16 mouse cellular contexts compared by ENCODE assay signal in genomic region chr13:72816856-72817255, GRCm38 (mm10).
DNase-seq lines count a peak whose midpoint lies in the region; ATAC-seq and TF ChIP-seq lines count a peak whose summit lies in the region.
"Had no signal": no experiment of that assay in that cellular context is flagged by ENCODE, and none has a peak within 500 bp of the region (broad histone marks: within the 10 kb centered on the region; RNA-seq: fewer than 3 reads in every experiment).

No protein-coding gene starts in this region.

- peaks cover 53% of the 10 kb centered on the region for H3K4me1 ChIP-seq in hindbrain, embryonic 10.5 days (replicated peaks)
- H3K4me1 ChIP-seq in hindbrain, postnatal 0 days (ENCODE audit: insufficient read depth, low read length), result no peaks in the 10 kb centered on the region
- peaks cover 41% of the 10 kb centered on the region for H3K4me1 ChIP-seq in forebrain, embryonic 10.5 days
- peaks cover 29% of the 10 kb centered on the region for H3K4me1 ChIP-seq in hindbrain, embryonic 13.5 days (replicated peaks)
- H3K4me1 ChIP-seq in neural tube, embryonic 12.5 days, result peaks cover 7% of the 10 kb centered on the region; the same call in 1 of the 2 replicates
- no peaks in the 10 kb centered on the region for H3K4me1 ChIP-seq in intestine, postnatal 0 days (replicated peaks; ENCODE audit: control insufficient read depth, insufficient read depth, low read length)

- H3K9me3 ChIP-seq in hindbrain, embryonic 10.5 days, result no peaks in the 10 kb centered on the region
- H3K9me3 ChIP-seq in hindbrain, postnatal 0 days (ENCODE audit: low read length), result no peaks in the 10 kb centered on the region
- H3K9me3 ChIP-seq in forebrain, embryonic 10.5 days, result peaks cover 6% of the 10 kb centered on the region; the same call in 1 of the 2 replicates
- H3K9me3 ChIP-seq in hindbrain, embryonic 13.5 days, result no peaks in the 10 kb centered on the region
- no peaks in the 10 kb centered on the region for H3K9me3 ChIP-seq in neural tube, embryonic 12.5 days
- H3K9me3 ChIP-seq in intestine, postnatal 0 days (ENCODE audit: control insufficient read depth), result no peaks in the 10 kb centered on the region

- no peak for ATAC-seq in hindbrain, postnatal 0 days
- ATAC-seq in hindbrain, embryonic 13.5 days (ENCODE audit: low FRiP score), result no peak
- ATAC-seq in neural tube, embryonic 12.5 days (ENCODE audit: low FRiP score, low read depth), result no peak
- no peak for ATAC-seq in intestine, postnatal 0 days
- ATAC-seq: CD4-positive, CD25-positive, alpha-beta regulatory T cell, adult 4 months; lung, postnatal 0 days; Patski had no signal

- intact Hi-C loops in left cerebral cortex, postnatal 36 days (cut with DNase I), result no loop called here

- DNase-seq in hindbrain, embryonic 10.5 days (ENCODE audit: low spot score), result peak; percentile 30
- no peak for DNase-seq in hindbrain, postnatal 0 days (ENCODE audit: low spot score)
- DNase-seq in forebrain, embryonic 10.5 days (ENCODE audit: extremely low spot score, low spot score), result no peak
- no peak for DNase-seq in left cerebral cortex, postnatal 36 days (ENCODE audit: low spot score in 2 of 2)
- DNase-seq in retina, embryonic 14.5 days (ENCODE audit: low spot score), result no peak
- DNase-seq: adrenal gland, postnatal 14 days; gastrocnemius, adult 2 months; heart, postnatal 14 days; kidney, adult 8-10 months had no signal

- peaks cover 65% of the 10 kb centered on the region for H3K27me3 ChIP-seq in hindbrain, embryonic 10.5 days (ENCODE audit: insufficient read depth, poor library complexity, severe bottlenecking)
- 0 out of 2 replicates have a peak, but pooled peaks cover 13% of the 10 kb centered on the region for H3K27me3 ChIP-seq in hindbrain, postnatal 0 days (ENCODE audit: insufficient read depth, low read length)
- H3K27me3 ChIP-seq in forebrain, embryonic 10.5 days (ENCODE audit: poor library complexity, severe bottlenecking), result peaks cover 99% of the 10 kb centered on the region
- H3K27me3 ChIP-seq in hindbrain, embryonic 13.5 days, result peaks cover 64% of the 10 kb centered on the region
- peaks cover 20% of the 10 kb centered on the region for H3K27me3 ChIP-seq in neural tube, embryonic 12.5 days (replicated peaks)
- H3K27me3 ChIP-seq in intestine, postnatal 0 days (replicated peaks; ENCODE audit: control insufficient read depth, insufficient read depth, low read length), result peaks cover 8% of the 10 kb centered on the region; the same call in 1 of the 2 replicates

- H3K9ac ChIP-seq in hindbrain, postnatal 0 days (replicated peaks; ENCODE audit: low read length), result no peak overlapping the region
- H3K9ac ChIP-seq in hindbrain, embryonic 13.5 days, result peak overlapping the region; percentile 55; the same call in 1 of the 2 replicates
- no peak overlapping the region for H3K9ac ChIP-seq in neural tube, embryonic 12.5 days
- H3K9ac ChIP-seq in intestine, postnatal 0 days (ENCODE audit: low read depth, low read length), result no peak overlapping the region

- no peak overlapping the region for H3K4me2 ChIP-seq in hindbrain, postnatal 0 days (ENCODE audit: low read depth, low read length)
- H3K4me2 ChIP-seq in hindbrain, embryonic 13.5 days, result peak overlapping the region; percentile 49
- H3K4me2 ChIP-seq in neural tube, embryonic 12.5 days (replicated peaks), result peak overlapping the region; percentile 44
- no peak overlapping the region for H3K4me2 ChIP-seq in intestine, postnatal 0 days (replicated peaks; ENCODE audit: low read depth)

- no peak for TF ChIP-seq CTCF in hindbrain, postnatal 0 days (IDR thresholded peaks at IDR 0.05; ENCODE audit: low read depth)
- TF ChIP-seq CTCF in intestine, postnatal 0 days (IDR thresholded peaks at IDR 0.05; ENCODE audit: low read depth), result no peak

- H3K4me3 ChIP-seq in hindbrain, embryonic 10.5 days, result peak overlapping the region; percentile 36
- H3K4me3 ChIP-seq in hindbrain, postnatal 0 days (ENCODE audit: low read length), result no peak overlapping the region
- H3K4me3 ChIP-seq in forebrain, embryonic 10.5 days, result peak overlapping the region; percentile 27; the same call in 1 of the 2 replicates
- H3K4me3 ChIP-seq in hindbrain, embryonic 13.5 days, result peak overlapping the region; percentile 20
- H3K4me3 ChIP-seq in neural tube, embryonic 12.5 days, result no peak overlapping the region
- H3K4me3 ChIP-seq in intestine, postnatal 0 days (ENCODE audit: low read depth, low read length), result no peak overlapping the region
- H3K4me3 ChIP-seq: erythroblast, embryonic 14.5 days; gastrocnemius, adult 2 months had no signal

- H3K27ac ChIP-seq in hindbrain, embryonic 10.5 days, result peak overlapping the region; percentile 89
- no peak overlapping the region for H3K27ac ChIP-seq in hindbrain, postnatal 0 days
- peak overlapping the region; percentile 53; the same call in 1 of the 2 replicates for H3K27ac ChIP-seq in forebrain, embryonic 10.5 days
- H3K27ac ChIP-seq in hindbrain, embryonic 13.5 days, result no peak overlapping the region
- H3K27ac ChIP-seq in neural tube, embryonic 12.5 days, result no peak overlapping the region
- H3K27ac ChIP-seq in intestine, postnatal 0 days (ENCODE audit: low read depth, low read length), result no peak overlapping the region
- H3K27ac ChIP-seq: gastrocnemius, adult 2 months had no signal

- WGBS in hindbrain, embryonic 10.5 days, result 4% methylated on average over 8 of the region's 8 CpGs
- 35% methylated on average over 8 of the region's 8 CpGs for WGBS in hindbrain, postnatal 0 days
- 5% methylated on average over 8 of the region's 8 CpGs for WGBS in forebrain, embryonic 10.5 days
- WGBS in hindbrain, embryonic 13.5 days, result 12% methylated on average over 8 of the region's 8 CpGs
- WGBS in neural tube, embryonic 12.5 days, result 12% methylated on average over 8 of the region's 8 CpGs
- WGBS in intestine, postnatal 0 days, result 11% methylated on average over 8 of the region's 8 CpGs

- no peaks in the 10 kb centered on the region for H3K36me3 ChIP-seq in hindbrain, embryonic 10.5 days
- no peaks in the 10 kb centered on the region for H3K36me3 ChIP-seq in hindbrain, postnatal 0 days (ENCODE audit: insufficient read depth, low read length)
- no peaks in the 10 kb centered on the region for H3K36me3 ChIP-seq in forebrain, embryonic 10.5 days (replicated peaks)
- no peaks in the 10 kb centered on the region for H3K36me3 ChIP-seq in hindbrain, embryonic 13.5 days
- H3K36me3 ChIP-seq in neural tube, embryonic 12.5 days, result no peaks in the 10 kb centered on the region
- H3K36me3 ChIP-seq in intestine, postnatal 0 days (ENCODE audit: control insufficient read depth, insufficient read depth), result no peaks in the 10 kb centered on the region

Comparison
In these comparisons a context has a peak if more than half of its experiments do, and no peak if none do; other contexts are left out.
1. H3K27ac ChIP-seq: peak in hindbrain, embryonic 10.5 days (single experiment) and forebrain, embryonic 10.5 days (single experiment); none in hindbrain, postnatal 0 days (single experiment), hindbrain, embryonic 13.5 days (single experiment), neural tube, embryonic 12.5 days (single experiment) and intestine, postnatal 0 days (single experiment).
2. H3K4me3 ChIP-seq: peak in hindbrain, embryonic 10.5 days (single experiment), forebrain, embryonic 10.5 days (single experiment) and hindbrain, embryonic 13.5 days (single experiment); none in hindbrain, postnatal 0 days (single experiment), neural tube, embryonic 12.5 days (single experiment) and intestine, postnatal 0 days (single experiment).
3. H3K4me2 ChIP-seq: peak in hindbrain, embryonic 13.5 days (single experiment) and neural tube, embryonic 12.5 days (single experiment); none in hindbrain, postnatal 0 days (single experiment) and intestine, postnatal 0 days (single experiment).